Mouse (Mus musculus): ENCODE results near the gene Ppp1r15a.

GRCm38 (mm10) chr7:45544525-45544924 lies 18.5 kb upstream of the Ppp1r15a start:
- TF ChIP-seq CTCF (IDR thresholded peaks at IDR 0.05; ENCODE audit: insufficient read depth, low read depth, low read length) = no peak
- no peak for TF ChIP-seq POLR2A (IDR thresholded peaks at IDR 0.05; ENCODE audit: insufficient read depth, low read depth, low read length)
